Mouse (Mus musculus) heart, embryonic 10.5 days (tissue): ENCODE results near the gene Rsph10b. TPM values are rescaled to one million over a fixed set of nuclear protein-coding genes. Genes with fewer than 3 reads are reported as not detected.
A peak's percentile ranks its signal among the peaks of the same experiment; 100 is the strongest.

ENCODE experiments used
- DNase-seq: peaks from one replicate; pipeline ENCODE4 v3.0.0-alpha.2; 2017; ENCODE audit warnings: low spot score
- H3K27ac ChIP-seq: fragments of 300-500 bp; sonication (generic); 2 replicates; pipeline ENCODE4 v1.5.1; 2016; ENCODE audit warnings: mild to moderate bottlenecking
- H3K27me3 ChIP-seq: fragments of 300-500 bp; sonication (generic); 2 replicates; pipeline ENCODE4 v1.6.1; 2016; ENCODE audit warnings: mild to moderate bottlenecking; ENCODE audit not compliant: poor library complexity, insufficient read depth, severe bottlenecking
- H3K36me3 ChIP-seq: fragments of 300-500 bp; sonication (generic); 2 replicates; pipeline ENCODE4 v1.6.1; 2016; ENCODE audit warnings: mild to moderate bottlenecking, moderate library complexity
- H3K4me1 ChIP-seq: fragments of 300-500 bp; sonication (generic); 2 replicates; pipeline ENCODE4 v1.6.1; 2016; ENCODE audit warnings: mild to moderate bottlenecking
- H3K4me3 ChIP-seq: fragments of 300-500 bp; sonication (generic); 2 replicates; pipeline ENCODE4 v1.5.1; 2016; ENCODE audit warnings: mild to moderate bottlenecking, moderate library complexity
- H3K9me3 ChIP-seq: fragments of 300-500 bp; sonication (generic); 2 replicates; pipeline ENCODE4 v1.6.1; 2016; ENCODE audit warnings: mild to moderate bottlenecking, moderate library complexity
- WGBS: fragments of 180-500 bp; shearing (Covaris S2); methylation state at CpG from one replicate; pipeline ENCODE4 v1.1.7; 2016; 5-methylcytosine and 5-hydroxymethylcytosine counted together
- polyA plus RNA-seq: library from polyadenylated mRNA; unstranded; fragments of >200 nt; fragmentation: Nextera tagmentation; extraction: Ambion mirVana; gene quantifications from 2 replicates; pipeline ENCODE4 v1.2.1, GENCODE M21; 2016

Rsph10b gene
- polyA plus RNA-seq, 1 experiment from 2014 or later, result 0.46 TPM

- H3K27me3 ChIP-seq, result no peaks in the 10 kb centered on the region
- no peaks in the 10 kb centered on the region for H3K4me1 ChIP-seq
- no peak overlapping the region for H3K27ac ChIP-seq
- H3K36me3 ChIP-seq, result peaks cover 66% of the 10 kb centered on the region
- no peaks in the 10 kb centered on the region for H3K9me3 ChIP-seq
- no peak overlapping the region for H3K4me3 ChIP-seq
- peak; percentile 80 for DNase-seq
- 65% methylated on average over 5 of the region's 5 CpGs for WGBS
These were observed 15.4 kb upstream of the Rsph10b start for GRCm38 (mm10) chr5:143917418-143917817.

- Histone ChIP-seq H3K36me3 (peaks cover 73% of the 10 kb centered on the region), H3K9me3 (no peaks in the 10 kb centered on the region), H3K4me1 (no peaks in the 10 kb centered on the region), H3K4me3 (no peak overlapping the region), H3K27me3 (no peaks in the 10 kb centered on the region), H3K27ac (no peak overlapping the region)
- WGBS, result 97% methylated on average over 3 of the region's 3 CpGs
- peak; percentile 51 for DNase-seq
These were observed 14.7 kb upstream of the Rsph10b start for GRCm38 (mm10) chr5:143918120-143918519.

DNA sequence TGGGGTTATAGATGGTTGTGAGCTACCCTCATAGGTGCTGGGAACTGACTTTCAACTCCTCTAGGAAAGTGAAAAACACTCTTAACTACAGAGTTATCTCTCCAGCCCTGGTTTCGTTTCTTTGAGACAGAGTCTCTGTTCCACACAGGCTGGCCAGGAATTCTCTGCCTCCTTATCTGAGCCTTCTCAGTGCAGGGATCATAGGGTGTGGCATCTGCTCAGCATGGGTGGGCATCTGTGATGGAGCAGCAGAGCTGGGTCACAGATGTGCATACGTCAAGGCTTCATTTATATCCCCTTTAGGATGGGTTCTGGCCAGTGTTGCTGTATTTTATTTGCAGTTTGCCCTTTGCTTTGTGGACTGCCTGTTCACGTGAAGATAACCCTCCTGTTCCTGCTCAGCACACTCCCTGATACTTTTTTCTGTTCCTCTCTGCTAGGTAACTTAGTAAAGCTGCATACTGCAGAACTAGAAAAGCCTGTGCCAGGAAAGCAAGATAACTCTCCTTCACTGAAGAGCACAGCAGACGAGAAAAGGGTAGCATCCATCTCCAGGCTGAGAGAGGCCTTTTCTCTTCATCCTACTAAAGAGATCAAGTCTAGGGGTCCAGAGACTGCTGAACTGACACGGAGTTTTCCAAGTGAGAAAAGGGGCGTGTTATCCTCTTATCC, 7.9 kb upstream of the Rsph10b start:
- peaks cover 92% of the 10 kb centered on the region for H3K36me3 ChIP-seq

GRCm38 (mm10) chr5:143927875-143928274, 5.0 kb upstream of the Rsph10b start, which contains the start of gene Gm42421:
Gene Gm42421, plus strand, starts transcription at chr5:143928175.
- Histone ChIP-seq H3K27me3 (no peaks in the 10 kb centered on the region), H3K4me1 (no peaks in the 10 kb centered on the region), H3K36me3 (peaks cover 90% of the 10 kb centered on the region), H3K27ac (no peak within 1 kb of the TSS), H3K9me3 (no peaks in the 10 kb centered on the region), H3K4me3 (no peak within 1 kb of the TSS)
- 94% methylated on average over 8 of the region's 8 CpGs for WGBS
- peak; percentile 51 for DNase-seq

More for the DNA sequence above, 7.9 kb upstream of the Rsph10b start:
- Histone ChIP-seq H3K27ac (no peak overlapping the region), H3K9me3 (no peaks in the 10 kb centered on the region), H3K27me3 (no peaks in the 10 kb centered on the region), H3K4me3 (no peak overlapping the region), H3K4me1 (no peaks in the 10 kb centered on the region)
- no peak for DNase-seq
- 68% methylated on average over 6 of the region's 6 CpGs for WGBS

DNA sequence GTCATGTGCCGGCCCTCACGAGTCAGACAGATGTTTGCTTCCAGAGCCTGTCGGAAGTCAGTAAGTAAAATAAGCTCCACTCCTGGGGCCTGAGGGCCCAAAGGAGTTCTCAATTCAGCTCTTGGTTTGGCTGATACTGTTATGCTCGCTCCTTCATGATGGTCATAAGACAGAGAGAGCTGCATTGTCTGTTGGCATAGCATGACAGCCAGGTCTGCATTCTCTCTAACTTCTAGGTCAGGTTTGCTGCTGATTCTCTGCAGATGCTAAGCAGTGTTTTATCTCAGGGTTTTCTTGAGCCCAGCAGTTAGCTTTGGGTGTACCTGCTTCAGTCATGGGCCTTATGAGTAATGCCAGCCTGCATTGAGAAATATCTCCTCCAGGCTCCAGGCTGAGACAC, 3.5 kb upstream of the Rsph10b start:
- no peaks in the 10 kb centered on the region for H3K9me3 ChIP-seq
- H3K36me3 ChIP-seq, result peaks cover 76% of the 10 kb centered on the region
- no peaks in the 10 kb centered on the region for H3K4me1 ChIP-seq
- peak; percentile 65 for DNase-seq
- H3K27me3 ChIP-seq, result no peaks in the 10 kb centered on the region
- no peak overlapping the region for H3K4me3 ChIP-seq
- no peak overlapping the region for H3K27ac ChIP-seq
- WGBS, result 93% methylated on average over 4 of the region's 4 CpGs

- 92% methylated on average over 12 of the region's 12 CpGs for WGBS
- Histone ChIP-seq H3K4me1 (no peaks in the 10 kb centered on the region), H3K36me3 (peaks cover 62% of the 10 kb centered on the region), H3K9me3 (no peaks in the 10 kb centered on the region), H3K27ac (no peak overlapping the region), H3K4me3 (no peak overlapping the region), H3K27me3 (no peaks in the 10 kb centered on the region)
- DNase-seq, result peak; percentile 57
These were observed 2.2 kb upstream of the Rsph10b start for GRCm38 (mm10) chr5:143930656-143931055.

DNA sequence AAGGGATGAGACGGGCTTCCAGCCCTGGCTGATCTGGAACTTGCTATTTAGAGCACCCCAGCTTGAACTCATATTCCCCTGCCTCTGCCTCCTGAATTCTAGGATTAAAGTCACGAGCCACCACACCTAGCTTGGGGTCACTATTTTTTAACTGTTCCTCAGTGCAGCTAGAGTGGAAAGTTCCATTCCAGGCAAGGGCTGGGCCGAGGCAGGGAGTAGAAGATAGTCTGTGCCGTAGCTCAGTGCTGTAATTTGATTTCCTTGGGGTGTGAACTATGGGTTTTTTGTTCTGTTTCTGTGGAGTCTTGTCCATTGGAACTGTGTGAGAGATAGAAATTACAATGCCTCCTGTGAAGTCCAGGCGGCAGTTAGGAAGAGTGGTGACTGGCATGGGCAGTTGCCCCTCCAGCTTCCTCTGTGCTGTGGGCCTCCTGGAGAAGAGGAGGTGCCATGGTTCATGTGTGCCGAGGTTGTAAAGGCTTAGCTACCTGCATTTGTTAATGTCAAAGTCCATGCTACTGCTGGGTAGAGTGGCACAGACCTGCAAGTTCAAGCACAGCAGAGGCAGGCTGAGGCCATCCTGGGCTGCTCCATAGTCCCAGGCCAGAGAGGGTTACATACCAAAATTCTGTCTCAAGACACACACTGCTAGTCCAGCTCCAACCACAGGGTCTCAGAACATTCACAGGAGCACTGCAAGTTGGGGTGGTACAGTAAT, 813 bp upstream of the Rsph10b start:
- H3K4me3 ChIP-seq, result no peak overlapping the region
- H3K27ac ChIP-seq, result no peak overlapping the region
- peaks cover 48% of the 10 kb centered on the region for H3K36me3 ChIP-seq
- H3K9me3 ChIP-seq, result no peaks in the 10 kb centered on the region
- H3K27me3 ChIP-seq, result no peaks in the 10 kb centered on the region
- 82% methylated on average over 6 of the region's 6 CpGs for WGBS
- H3K4me1 ChIP-seq, result peaks cover 4% of the 10 kb centered on the region; the same call in 1 of the 2 replicates
- peak; percentile 45 for DNase-seq

GRCm38 (mm10) chr5:143933414-143933813, 579 bp downstream of the Rsph10b start:
- WGBS, result 86% methylated on average over 11 of the region's 11 CpGs
- Histone ChIP-seq H3K4me3 (no peak overlapping the region), H3K27ac (no peak overlapping the region), H3K36me3 (peaks cover 36% of the 10 kb centered on the region), H3K4me1 (peaks cover 4% of the 10 kb centered on the region; the same call in 1 of the 2 replicates), H3K9me3 (no peaks in the 10 kb centered on the region), H3K27me3 (no peaks in the 10 kb centered on the region)
- peak; percentile 50 for DNase-seq

GRCm38 (mm10) chr5:143933875-143934274, 1.0 kb downstream of the Rsph10b start:
- Histone ChIP-seq H3K9me3 (no peaks in the 10 kb centered on the region), H3K4me1 (peaks cover 4% of the 10 kb centered on the region; the same call in 1 of the 2 replicates), H3K4me3 (no peak overlapping the region), H3K36me3 (peaks cover 31% of the 10 kb centered on the region), H3K27ac (no peak overlapping the region), H3K27me3 (no peaks in the 10 kb centered on the region)
- DNase-seq, result peak; percentile 51
- 88% methylated on average over 1 of the region's 1 CpGs for WGBS

GRCm38 (mm10) chr5:143936156-143936555, 3.3 kb downstream of the Rsph10b start:
- WGBS, result 73% methylated on average over 9 of the region's 9 CpGs
- H3K9me3 ChIP-seq, result no peaks in the 10 kb centered on the region
- H3K4me1 ChIP-seq, result peaks cover 4% of the 10 kb centered on the region; the same call in 1 of the 2 replicates
- no peak overlapping the region for H3K4me3 ChIP-seq
- H3K36me3 ChIP-seq, result peaks cover 10% of the 10 kb centered on the region
- DNase-seq, result peak; percentile 68
- H3K27me3 ChIP-seq, result no peaks in the 10 kb centered on the region
- no peak overlapping the region for H3K27ac ChIP-seq

GRCm38 (mm10) chr5:143941588-143941987, 8.8 kb downstream of the Rsph10b start:
- H3K9me3 ChIP-seq, result no peaks in the 10 kb centered on the region
- WGBS, result 21% methylated on average over 10 of the region's 10 CpGs
- no peaks in the 10 kb centered on the region for H3K36me3 ChIP-seq
- no peaks in the 10 kb centered on the region for H3K27me3 ChIP-seq
- no peak overlapping the region for H3K27ac ChIP-seq
- H3K4me3 ChIP-seq, result no peak overlapping the region
- peak; percentile 28 for DNase-seq
- peaks cover 3% of the 10 kb centered on the region; the same call in 1 of the 2 replicates for H3K4me1 ChIP-seq

DNA sequence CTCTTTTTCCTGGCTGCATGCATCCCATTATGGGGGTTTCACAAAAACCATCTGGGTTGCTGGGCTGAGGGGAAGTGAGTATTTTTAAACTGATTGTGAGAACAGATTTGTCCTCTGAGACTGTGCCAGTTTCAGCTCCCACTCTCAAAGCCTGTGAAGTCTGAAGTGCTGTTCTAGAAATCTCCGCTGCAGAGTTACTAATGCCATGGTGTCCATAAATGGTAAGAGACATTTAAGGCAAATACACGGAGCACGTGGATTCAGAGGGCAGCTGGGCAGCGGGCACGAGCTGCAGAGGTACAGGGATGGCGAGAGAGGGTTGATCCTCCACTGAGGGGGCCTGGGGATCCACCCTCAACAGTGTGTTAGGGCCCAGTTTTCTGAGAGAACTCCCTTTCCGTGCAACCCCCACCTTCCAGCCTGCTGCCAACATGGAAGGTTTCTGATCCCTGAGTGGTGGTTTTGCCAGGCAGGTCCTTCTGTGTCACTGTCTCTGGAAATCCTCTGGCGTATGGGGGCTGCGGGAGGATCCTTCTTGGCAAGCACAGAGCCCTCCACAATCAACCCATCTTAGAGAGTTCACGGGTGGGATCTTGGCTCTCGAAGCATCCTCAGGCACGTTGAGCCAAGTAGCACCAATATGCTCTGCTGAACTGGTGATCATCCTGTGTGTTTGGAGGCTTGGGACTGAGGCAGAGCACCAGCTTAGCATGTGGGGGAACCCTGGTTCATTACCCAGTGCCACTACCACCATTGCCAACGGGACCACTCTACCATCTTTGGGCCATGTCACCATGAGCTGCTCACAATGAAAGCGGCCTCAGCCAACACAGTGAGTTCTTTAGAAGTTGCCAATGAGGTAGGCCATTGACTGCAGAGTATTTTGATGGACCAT, 10.6 kb downstream of the Rsph10b start:
- peaks cover 3% of the 10 kb centered on the region; the same call in 1 of the 2 replicates for H3K4me1 ChIP-seq
- WGBS, result 85% methylated on average over 14 of the region's 14 CpGs
- H3K27me3 ChIP-seq, result no peaks in the 10 kb centered on the region
- peak; percentile 68 for DNase-seq
- H3K4me3 ChIP-seq, result no peak overlapping the region
- H3K36me3 ChIP-seq, result no peaks in the 10 kb centered on the region
- H3K9me3 ChIP-seq, result no peaks in the 10 kb centered on the region
- H3K27ac ChIP-seq, result no peak overlapping the region
